Mouse (Mus musculus) stomach, postnatal 0 days (tissue): ENCODE data around the gene Mapt.
A peak's percentile ranks its signal among the peaks of the same experiment; 100 is the strongest.

Source experiments
- CTCF ChIP-seq: IDR thresholded peaks from 2 replicates; pipeline ENCODE4 v1.5.1; 2016; ENCODE audit warnings: antibody characterized with exemption, low read depth, mild to moderate bottlenecking, moderate library complexity
- EP300 ChIP-seq: optimal IDR thresholded peaks from 2 replicates; pipeline ENCODE3; 2016; ENCODE audit warnings: antibody characterized with exemption

GRCm38 (mm10) chr11:104233574-104234206 lies 2.5 kb downstream of the Mapt start:
- TF ChIP-seq CTCF (0 out of 2 replicates have a peak, but pooled peaks have one; percentile 3), EP300 (no peak)
